Mouse (Mus musculus) ES-E14 (cell line): ENCODE measurements around the gene Ghrh.

ENCODE experiments used
- CHD2 ChIP-seq: IDR thresholded peaks from 2 replicates; pipeline ENCODE4 v1.6.1; 2014; ENCODE audit warnings: mild to moderate bottlenecking, low read depth, low read length, inconsistent platforms
- HCFC1 ChIP-seq: IDR thresholded peaks from 2 replicates; pipeline ENCODE4 v1.6.1; 2012; ENCODE audit warnings: low read length, inconsistent platforms, borderline replicate concordance; ENCODE audit not compliant: insufficient read depth
- MAFK ChIP-seq: IDR thresholded peaks from 2 replicates; pipeline ENCODE4 v1.6.1; 2014; ENCODE audit warnings: mild to moderate bottlenecking, low read depth, low read length, inconsistent platforms; ENCODE audit not compliant: insufficient read depth
- ZC3H11A ChIP-seq: IDR thresholded peaks from 2 replicates; pipeline ENCODE4 v1.6.1; 2012; ENCODE audit warnings: low read depth, mild to moderate bottlenecking, inconsistent platforms, low read length, borderline replicate concordance
- ZNF384 ChIP-seq: IDR thresholded peaks from 2 replicates; pipeline ENCODE4 v1.6.1; 2012; ENCODE audit warnings: low read depth, low read length, inconsistent platforms

GRCm38 (mm10) chr2:157373681-157374080, 26.4 kb upstream of the Ghrh start:
- TF ChIP-seq MAFK (no peak), CHD2 (no peak), HCFC1 (no peak), ZNF384 (no peak), ZC3H11A (no peak)
